ENCODE assay signal across 7 mouse cellular contexts in genomic region chr9:46229573-46230449, GRCm38 (mm10). TPM values are rescaled to one million over a fixed set of nuclear protein-coding genes. Genes with fewer than 3 reads are reported as not detected.
DNase-seq lines count a peak whose midpoint lies in the region; ATAC-seq and TF ChIP-seq lines count a peak whose summit lies in the region.

No protein-coding gene starts in this region.

- 0 out of 2 replicates have a peak, but pooled peaks cover under 1% of the 10 kb centered on the region for H3K4me1 ChIP-seq in intestine, postnatal 0 days (replicated peaks; ENCODE audit: control insufficient read depth, insufficient read depth, low read length)
- H3K4me1 ChIP-seq in midbrain, embryonic 11.5 days (ENCODE audit: control insufficient read depth, insufficient read depth, low read length), result 0 out of 2 replicates have a peak, but pooled peaks cover 4% of the 10 kb centered on the region

- H3K36me3 ChIP-seq in intestine, postnatal 0 days (ENCODE audit: control insufficient read depth, insufficient read depth), result no peaks in the 10 kb centered on the region
- H3K36me3 ChIP-seq in midbrain, embryonic 11.5 days (ENCODE audit: control insufficient read depth, insufficient read depth, low read length), result no peaks in the 10 kb centered on the region

- TF ChIP-seq CTCF in intestine, postnatal 0 days (IDR thresholded peaks at IDR 0.05; ENCODE audit: low read depth), result peak; percentile 94

- intact Hi-C loops in left cerebral cortex, postnatal 36 days (cut with DNase I), result no loop called here

- peak; percentile 85 for DNase-seq in adrenal gland, adult 2 months
- peak; percentile 92 for DNase-seq in embryo, embryonic 11 days
- DNase-seq in left cerebral cortex, postnatal 36 days (ENCODE audit: low spot score in 2 of 2), result peak; percentile 90 to 92
- peak; percentile 97 for DNase-seq in midbrain, embryonic 11.5 days (ENCODE audit: low spot score, missing footprints)
- DNase-seq in spleen, adult 18-20 months, result peak; percentile 16 to 41

- H3K4me3 ChIP-seq in intestine, postnatal 0 days (ENCODE audit: low read depth, low read length), result peak overlapping the region; percentile 41
- peak overlapping the region; percentile 44 for H3K4me3 ChIP-seq in midbrain, embryonic 11.5 days (ENCODE audit: low read depth, low read length)

- 14% methylated on average over 37 of the region's 37 CpGs for WGBS in intestine, postnatal 0 days
- WGBS in midbrain, embryonic 11.5 days, result 13% methylated on average over 37 of the region's 37 CpGs

- H3K27me3 ChIP-seq in intestine, postnatal 0 days (replicated peaks; ENCODE audit: control insufficient read depth, insufficient read depth, low read length), result no peaks in the 10 kb centered on the region
- H3K27me3 ChIP-seq in midbrain, embryonic 11.5 days (ENCODE audit: control insufficient read depth, insufficient read depth, low read length), result no peaks in the 10 kb centered on the region

- no peaks in the 10 kb centered on the region for H3K9me3 ChIP-seq in intestine, postnatal 0 days (ENCODE audit: control insufficient read depth)
- no peaks in the 10 kb centered on the region for H3K9me3 ChIP-seq in midbrain, embryonic 11.5 days (ENCODE audit: control insufficient read depth, low read length)

- H3K9ac ChIP-seq in intestine, postnatal 0 days (ENCODE audit: low read depth, low read length), result peak overlapping the region; percentile 55
- H3K9ac ChIP-seq in midbrain, embryonic 11.5 days (ENCODE audit: low read length), result peak overlapping the region; percentile 66

- peak overlapping the region; percentile 96 for H3K27ac ChIP-seq in intestine, postnatal 0 days (ENCODE audit: low read depth, low read length)
- H3K27ac ChIP-seq in midbrain, embryonic 11.5 days (ENCODE audit: low read depth, low read length), result no peak overlapping the region

- peak overlapping the region; percentile 69 for H3K4me2 ChIP-seq in intestine, postnatal 0 days (replicated peaks; ENCODE audit: low read depth)
- peak overlapping the region; percentile 79 for H3K4me2 ChIP-seq in midbrain, embryonic 11.5 days

- ATAC-seq in granulocyte monocyte progenitor cell, adult 5-6 weeks (replicated peaks; ENCODE audit: poor library complexity, severe bottlenecking), result peak; percentile 94
- ATAC-seq in intestine, postnatal 0 days, result peak; percentile 35
- ATAC-seq in midbrain, embryonic 11.5 days (ENCODE audit: low FRiP score), result peak; percentile 90

RNA-seq across cellular contexts. Expression of gene Apoa1, which starts 1.4 kb away (rescaled TPM):
- 10 to 100 TPM in 1 of 2 experiments, 1 to 10 TPM in 1; 1.7 to 37.3 TPM for total RNA-seq in adrenal gland, adult 2 months (2021)
- 0.75 and 5.6 TPM in 2 replicates for polyA plus RNA-seq in adrenal gland, adult 2 months (2012; rRNA removed)
- total RNA-seq in granulocyte monocyte progenitor cell, adult 5-6 weeks (2014; fragmentation: Nextera tagmentation), result not detected in 2 replicates
- not detected in 2 replicates for total RNA-seq in granulocyte monocyte progenitor cell, adult 5-6 weeks (2017)
- polyA plus RNA-seq in intestine, postnatal 0 days (2015; fragmentation: Nextera tagmentation; extraction: Ambion mirVana), result 28,401 and 28,927 TPM in 2 replicates
- total RNA-seq in left cerebral cortex, postnatal 36 days (2021), result under 1 TPM; 0.42 to 0.79 TPM
- polyA plus RNA-seq in midbrain, embryonic 11.5 days (2014; fragmentation: Nextera tagmentation; extraction: Ambion mirVana), result 0.68 and 1.00 TPM in 2 replicates

RNA-seq across cellular contexts. Expression of gene Apoc3, which starts 5.6 kb away (rescaled TPM):
- total RNA-seq in adrenal gland, adult 2 months (2021), result 10 to 100 TPM in 1 of 2 experiments, 1 to 10 TPM in 1; 4.6 to 20.4 TPM
- polyA plus RNA-seq in adrenal gland, adult 2 months (2012; rRNA removed), result 4.8 and 6.1 TPM in 2 replicates
- not detected in 2 replicates for total RNA-seq in granulocyte monocyte progenitor cell, adult 5-6 weeks (2014; fragmentation: Nextera tagmentation)
- total RNA-seq in granulocyte monocyte progenitor cell, adult 5-6 weeks (2017), result not detected in 2 replicates
- 8,073 and 8,903 TPM in 2 replicates for polyA plus RNA-seq in intestine, postnatal 0 days (2015; fragmentation: Nextera tagmentation; extraction: Ambion mirVana)
- total RNA-seq in left cerebral cortex, postnatal 36 days (2021), result 1 to 10 TPM in 1 of 2 experiments, not detected in 1; 1.4 TPM
- not detected in 2 replicates for polyA plus RNA-seq in midbrain, embryonic 11.5 days (2014; fragmentation: Nextera tagmentation; extraction: Ambion mirVana)

RNA-seq across cellular contexts. Expression of gene Apoa4, which starts 10.7 kb away (rescaled TPM):
- under 1 TPM in 1 of 2 experiments, not detected in 1; 0.26 TPM for total RNA-seq in adrenal gland, adult 2 months (2021)
- 0.11 and 0.35 TPM in 2 replicates for polyA plus RNA-seq in adrenal gland, adult 2 months (2012; rRNA removed)
- total RNA-seq in granulocyte monocyte progenitor cell, adult 5-6 weeks (2014; fragmentation: Nextera tagmentation), result not detected in 2 replicates
- total RNA-seq in granulocyte monocyte progenitor cell, adult 5-6 weeks (2017), result not detected in 2 replicates
- 27,935 and 31,935 TPM in 2 replicates for polyA plus RNA-seq in intestine, postnatal 0 days (2015; fragmentation: Nextera tagmentation; extraction: Ambion mirVana)
- not detected for total RNA-seq in left cerebral cortex, postnatal 36 days (2021)
- polyA plus RNA-seq in midbrain, embryonic 11.5 days (2014; fragmentation: Nextera tagmentation; extraction: Ambion mirVana), result not detected in 2 replicates

RNA-seq across cellular contexts. Expression of gene Apoa5, which starts 38.6 kb away (rescaled TPM):
- total RNA-seq in adrenal gland, adult 2 months (2021), result 1 to 10 TPM in 1 of 2 experiments, under 1 TPM in 1; 0.17 to 3.6 TPM
- 0.32 and 3.0 TPM in 2 replicates for polyA plus RNA-seq in adrenal gland, adult 2 months (2012; rRNA removed)
- total RNA-seq in granulocyte monocyte progenitor cell, adult 5-6 weeks (2014; fragmentation: Nextera tagmentation), result not detected in 2 replicates
- total RNA-seq in granulocyte monocyte progenitor cell, adult 5-6 weeks (2017), result not detected in 2 replicates
- 0.56 and 0.64 TPM in 2 replicates for polyA plus RNA-seq in intestine, postnatal 0 days (2015; fragmentation: Nextera tagmentation; extraction: Ambion mirVana)
- not detected for total RNA-seq in left cerebral cortex, postnatal 36 days (2021)
- polyA plus RNA-seq in midbrain, embryonic 11.5 days (2014; fragmentation: Nextera tagmentation; extraction: Ambion mirVana), result 0.15 TPM in 1 of 2 replicates, not detected in the other

RNA-seq across cellular contexts. Expression of gene Zpr1, which starts 43.1 kb away (rescaled TPM):
- total RNA-seq in adrenal gland, adult 2 months (2021), result 10 to 100 TPM; 38.1 to 84.6 TPM
- 26.2 and 27.3 TPM in 2 replicates for polyA plus RNA-seq in adrenal gland, adult 2 months (2012; rRNA removed)
- total RNA-seq in granulocyte monocyte progenitor cell, adult 5-6 weeks (2014; fragmentation: Nextera tagmentation), result 28.1 and 50.4 TPM in 2 replicates
- 36.1 and 42.8 TPM in 2 replicates for total RNA-seq in granulocyte monocyte progenitor cell, adult 5-6 weeks (2017)
- polyA plus RNA-seq in intestine, postnatal 0 days (2015; fragmentation: Nextera tagmentation; extraction: Ambion mirVana), result 21.6 and 24.4 TPM in 2 replicates
- 10 to 100 TPM; 38.8 to 44.1 TPM for total RNA-seq in left cerebral cortex, postnatal 36 days (2021)
- polyA plus RNA-seq in midbrain, embryonic 11.5 days (2014; fragmentation: Nextera tagmentation; extraction: Ambion mirVana), result 59.3 and 62.0 TPM in 2 replicates

Comparison
In these comparisons a context has a peak if more than half of its experiments do, and no peak if none do; other contexts are left out.
1. DNase-seq: peak in every context shown above with its lines; median percentile 97 in midbrain, embryonic 11.5 days; 92 in embryo, embryonic 11 days; 91 in left cerebral cortex, postnatal 36 days; 85 in adrenal gland, adult 2 months; 28 in spleen, adult 18-20 months.
2. ATAC-seq: peak in every context shown above with its lines; median percentile 94 in granulocyte monocyte progenitor cell, adult 5-6 weeks; 90 in midbrain, embryonic 11.5 days; 35 in intestine, postnatal 0 days.